ENCODE assay signal across 8 mouse cellular contexts in genomic region chr12:20928966-20929365, GRCm38 (mm10).
DNase-seq lines count a peak whose midpoint lies in the region; ATAC-seq and TF ChIP-seq lines count a peak whose summit lies in the region.
"Not testable (repeated sequence)": the region's sequence is repeated elsewhere in the genome, so short reads cannot be mapped to it uniquely, and the experiment has no call there.

No protein-coding gene starts in this region.

- peak; percentile 27 for DNase-seq in MN1 (ENCODE audit: low spot score)
- peak; percentile 31 for DNase-seq in cerebellum, adult 8-10 months
- DNase-seq in forebrain, postnatal 0 days: peak; percentile 73
- peak; percentile 74 for DNase-seq in induced T-regulatory cell, adult 2 months (ENCODE audit: low read depth)
- peak; percentile 42 to 69 for DNase-seq in left cerebral cortex, adult 18-20 months (ENCODE audit: low spot score in 2 of 2)
- DNase-seq in lung, postnatal 25 days (ENCODE audit: low spot score): peak; percentile 14
- DNase-seq in right cerebral cortex, postnatal 14 days: peak; percentile 53
- peak; percentile 62 for DNase-seq in thymus, postnatal 4 days

- H3K27ac ChIP-seq in forebrain, postnatal 0 days (ENCODE audit: low read depth, low read length): not testable (repeated sequence)

- H3K4me1 ChIP-seq in forebrain, postnatal 0 days (ENCODE audit: insufficient read depth): not testable (repeated sequence)

- peak; percentile 70 for TF ChIP-seq CTCF in forebrain, postnatal 0 days (IDR thresholded peaks at IDR 0.05; ENCODE audit: low read depth)

- H3K4me2 ChIP-seq in forebrain, postnatal 0 days (ENCODE audit: low read depth): not testable (repeated sequence)

- ATAC-seq in forebrain, postnatal 0 days: not testable (repeated sequence)

- not testable (repeated sequence) for H3K36me3 ChIP-seq in forebrain, postnatal 0 days (ENCODE audit: insufficient read depth)

- 33% methylated on average over 3 of the region's 3 CpGs for WGBS in forebrain, postnatal 0 days

- not testable (repeated sequence) for H3K9ac ChIP-seq in forebrain, postnatal 0 days

- H3K9me3 ChIP-seq in forebrain, postnatal 0 days (ENCODE audit: low read length): not testable (repeated sequence)

- not testable (repeated sequence) for H3K27me3 ChIP-seq in forebrain, postnatal 0 days (ENCODE audit: insufficient read depth, low read length)

- not testable (repeated sequence) for H3K4me3 ChIP-seq in forebrain, postnatal 0 days (ENCODE audit: low read depth, low read length)

Comparison
In these comparisons a context has a peak if more than half of its experiments do, and no peak if none do; other contexts are left out.
1. DNase-seq: peak in every context shown above with its lines; median percentile 74 in induced T-regulatory cell, adult 2 months; 73 in forebrain, postnatal 0 days; 62 in thymus, postnatal 4 days; 56 in left cerebral cortex, adult 18-20 months; 53 in right cerebral cortex, postnatal 14 days; 31 in cerebellum, adult 8-10 months; 27 in MN1; 14 in lung, postnatal 25 days.